Mouse (Mus musculus): ENCODE measurements at regions not wholly inside any gene's neighbourhood (a gene's known extent, or its start where the extent isn't known, plus 50 kb on each side); places are given as distances from the start of the nearest gene placed in this dataset.

DNA sequence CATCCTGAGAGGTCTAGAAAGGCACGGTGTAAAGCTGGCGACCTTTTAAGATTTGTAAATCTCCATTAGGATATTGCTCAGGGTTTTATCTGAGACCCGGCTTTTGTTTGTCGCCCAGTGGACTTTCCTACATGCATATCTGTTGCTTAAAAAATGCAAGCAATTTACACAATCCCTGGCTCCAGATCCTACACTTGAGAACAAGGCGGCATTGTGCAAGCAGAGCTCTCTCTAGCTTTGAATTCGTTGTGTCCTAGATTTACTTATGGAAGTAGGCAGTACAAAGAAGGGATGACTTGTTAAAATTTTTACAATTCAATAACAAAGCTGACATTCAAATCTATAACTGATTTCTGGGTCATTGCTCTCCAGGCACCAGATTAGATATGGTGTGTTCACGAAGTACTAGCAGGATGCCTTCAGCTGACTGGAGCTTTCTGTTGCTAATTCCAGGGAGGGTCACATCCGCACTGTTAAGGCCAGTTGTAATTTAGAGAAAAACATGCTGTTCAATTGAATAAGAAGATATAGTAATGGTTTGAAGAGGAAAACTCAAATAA, 62.2 kb upstream of the Teddm2 start:
- no peak for DNase-seq

- DNase-seq: no peak
Observed at GRCm38 (mm10) chr1:153963744-153964342, 63.8 kb upstream of the Teddm2 start.

DNA sequence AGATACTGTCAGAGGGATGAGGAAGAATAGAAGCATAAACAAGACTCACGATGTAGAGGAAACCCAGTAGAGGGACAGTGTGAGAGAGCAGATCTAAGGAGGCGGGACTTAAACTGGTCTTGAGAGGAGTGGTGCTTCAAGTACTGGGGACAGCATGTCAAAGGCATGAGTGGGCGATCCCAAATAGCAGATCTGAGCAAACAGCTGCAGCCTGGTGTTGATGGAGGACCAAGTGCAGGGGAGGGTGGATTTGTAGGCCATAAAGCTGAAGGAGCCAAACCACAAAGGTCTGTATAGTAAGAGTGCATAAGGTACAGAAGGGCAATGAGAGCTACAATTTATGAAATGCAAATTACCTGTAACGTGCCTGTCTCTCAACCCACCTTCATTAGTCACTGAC, 69.4 kb upstream of the Teddm2 start:
- DNase-seq: no peak

- no peak for DNase-seq
Observed at GRCm38 (mm10) chr1:153974300-153974699, 74.3 kb upstream of the Teddm2 start.

DNA sequence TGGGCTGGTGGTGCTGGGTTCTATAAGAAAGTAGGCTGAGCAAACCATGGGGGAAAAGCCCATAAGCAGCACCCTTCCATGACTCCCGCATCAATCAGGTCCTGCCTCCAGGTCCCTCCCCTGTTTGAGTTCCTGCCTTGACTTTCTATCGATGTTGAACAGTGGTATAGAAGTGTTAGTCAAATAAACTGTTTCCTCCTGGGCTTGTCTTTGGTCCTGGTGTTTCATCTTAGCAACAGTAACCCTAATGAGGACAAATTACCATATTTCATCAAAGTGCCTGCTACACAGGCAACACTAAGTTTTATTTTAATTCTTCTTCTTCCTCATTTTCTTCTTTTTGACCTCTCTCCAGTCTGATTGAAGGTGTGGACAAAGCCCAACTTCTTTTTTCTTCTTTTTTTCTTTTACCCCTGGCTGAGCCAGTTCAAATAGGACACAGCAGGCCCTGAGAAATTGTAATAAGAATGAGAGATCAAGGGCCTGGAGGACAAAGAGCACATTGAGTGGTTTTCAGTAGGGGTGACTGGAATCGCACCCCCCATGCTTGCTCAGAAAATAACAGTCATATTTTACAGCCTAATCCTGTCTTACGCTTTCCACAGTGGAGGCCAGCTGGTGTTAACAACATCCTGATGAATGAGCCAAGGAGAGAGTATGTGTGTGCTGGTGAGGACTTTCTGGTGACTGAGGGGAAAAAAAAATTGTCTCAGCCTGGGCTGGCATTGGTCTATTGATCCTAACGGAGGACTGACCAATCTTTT, 78.1 kb upstream of the Teddm2 start:
- no peak for DNase-seq

DNA sequence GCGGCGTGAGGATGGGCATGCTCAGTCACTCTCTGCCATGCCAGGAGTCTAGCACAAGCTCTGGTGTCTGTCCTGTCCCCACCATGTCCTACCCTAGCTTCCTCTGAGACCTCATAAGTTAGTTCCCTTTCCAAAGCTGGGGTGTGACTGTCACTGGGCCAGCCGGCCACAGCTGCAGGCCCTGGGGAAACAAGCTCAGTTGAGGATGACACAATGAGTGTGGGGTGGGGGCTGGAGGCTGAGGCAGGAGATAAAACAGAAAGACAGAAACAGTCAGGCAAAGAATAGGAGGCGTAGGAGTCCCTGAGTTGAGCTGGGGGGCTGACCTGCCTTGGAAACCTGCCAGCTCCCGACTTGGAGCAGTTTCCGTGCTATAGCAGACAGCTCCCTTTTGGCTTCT, 80.9 kb upstream of the Teddm2 start:
- no peak for DNase-seq

GRCm38 (mm10) chr1:153985595-153985994, 85.6 kb upstream of the Teddm2 start:
- DNase-seq: no peak

DNA sequence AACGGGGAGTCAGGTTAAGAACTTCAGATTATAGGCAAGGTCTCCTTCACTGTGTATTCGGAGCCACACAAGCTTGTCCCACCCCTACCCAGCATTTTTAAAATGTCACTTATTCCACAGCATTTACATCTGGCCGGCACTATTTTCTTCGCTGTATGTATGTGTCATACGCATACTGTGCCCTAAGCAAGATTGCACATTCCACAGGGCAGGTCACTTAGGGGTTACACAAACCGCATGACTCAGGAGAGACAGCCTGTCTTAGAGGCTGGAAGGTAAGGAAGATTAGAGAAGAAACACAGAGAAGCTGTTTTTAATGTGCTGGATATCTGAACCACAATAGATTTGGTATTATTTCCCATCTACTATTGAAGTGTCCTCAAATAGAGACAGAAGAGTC, 86.6 kb upstream of the Teddm2 start:
- no peak for DNase-seq

DNA sequence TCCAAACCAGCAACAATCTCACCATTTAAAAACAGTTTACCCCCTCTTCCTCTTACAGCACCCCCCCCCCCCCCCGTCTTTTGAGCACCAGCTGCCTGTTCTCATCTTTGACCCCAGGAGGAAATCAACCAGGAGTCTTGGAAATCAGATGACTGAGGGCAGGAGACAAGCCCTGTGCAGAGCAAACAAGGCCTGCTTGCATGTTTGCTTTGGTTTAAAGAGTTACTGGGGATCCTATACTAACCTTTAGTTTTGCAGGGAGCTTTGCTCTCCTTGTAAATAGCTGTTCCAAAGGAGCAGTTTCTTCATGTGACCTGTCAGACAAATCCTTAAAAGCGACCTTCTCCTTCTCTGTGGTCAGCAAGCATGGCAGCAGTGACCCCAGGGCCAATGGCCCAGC, 88.3 kb upstream of the Teddm2 start:
- DNase-seq: no peak

GRCm38 (mm10) chr1:153990651-153991435, 90.8 kb upstream of the Teddm2 start:
- no peak for DNase-seq

DNA sequence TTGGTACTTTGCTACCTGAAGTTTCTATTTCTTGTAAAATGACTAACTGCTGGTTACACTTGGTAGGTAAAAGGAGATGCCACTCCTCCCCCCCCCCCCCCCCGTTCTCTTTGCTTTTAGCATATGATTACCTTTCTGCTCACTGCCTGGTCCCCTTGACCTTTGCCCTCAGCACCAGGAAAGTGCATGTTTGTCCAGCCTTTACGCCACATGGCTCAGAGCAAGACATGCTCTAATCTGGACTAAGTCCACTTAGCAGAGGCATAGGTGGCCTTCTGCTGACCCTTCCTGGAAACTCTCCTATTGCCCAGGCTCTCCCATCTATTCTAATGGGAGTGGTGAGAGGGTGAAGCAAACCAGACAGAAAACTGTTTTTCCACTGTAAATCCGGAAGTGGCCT, 92.4 kb upstream of the Teddm2 start:
- DNase-seq: no peak

DNA sequence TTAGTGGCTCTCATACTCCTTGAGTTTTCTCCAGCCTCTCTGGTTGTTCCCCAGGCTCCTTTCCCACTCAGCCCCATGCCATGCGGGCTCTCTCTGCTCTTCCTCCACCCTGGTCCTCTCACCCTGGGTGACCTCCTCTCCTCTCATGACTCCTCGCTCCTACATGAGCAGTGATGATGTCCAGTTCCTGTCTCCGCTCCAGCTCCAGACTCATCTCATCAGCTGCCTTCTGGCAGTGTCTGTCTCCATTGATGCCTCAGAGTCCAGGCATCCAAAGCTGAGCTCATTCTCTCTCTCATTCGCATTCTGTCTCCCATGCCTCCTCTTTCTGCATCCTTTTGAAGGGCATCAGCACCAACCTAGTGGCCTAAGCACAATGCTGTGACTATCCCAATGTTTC, 94.8 kb upstream of the Teddm2 start:
- DNase-seq: no peak

DNA sequence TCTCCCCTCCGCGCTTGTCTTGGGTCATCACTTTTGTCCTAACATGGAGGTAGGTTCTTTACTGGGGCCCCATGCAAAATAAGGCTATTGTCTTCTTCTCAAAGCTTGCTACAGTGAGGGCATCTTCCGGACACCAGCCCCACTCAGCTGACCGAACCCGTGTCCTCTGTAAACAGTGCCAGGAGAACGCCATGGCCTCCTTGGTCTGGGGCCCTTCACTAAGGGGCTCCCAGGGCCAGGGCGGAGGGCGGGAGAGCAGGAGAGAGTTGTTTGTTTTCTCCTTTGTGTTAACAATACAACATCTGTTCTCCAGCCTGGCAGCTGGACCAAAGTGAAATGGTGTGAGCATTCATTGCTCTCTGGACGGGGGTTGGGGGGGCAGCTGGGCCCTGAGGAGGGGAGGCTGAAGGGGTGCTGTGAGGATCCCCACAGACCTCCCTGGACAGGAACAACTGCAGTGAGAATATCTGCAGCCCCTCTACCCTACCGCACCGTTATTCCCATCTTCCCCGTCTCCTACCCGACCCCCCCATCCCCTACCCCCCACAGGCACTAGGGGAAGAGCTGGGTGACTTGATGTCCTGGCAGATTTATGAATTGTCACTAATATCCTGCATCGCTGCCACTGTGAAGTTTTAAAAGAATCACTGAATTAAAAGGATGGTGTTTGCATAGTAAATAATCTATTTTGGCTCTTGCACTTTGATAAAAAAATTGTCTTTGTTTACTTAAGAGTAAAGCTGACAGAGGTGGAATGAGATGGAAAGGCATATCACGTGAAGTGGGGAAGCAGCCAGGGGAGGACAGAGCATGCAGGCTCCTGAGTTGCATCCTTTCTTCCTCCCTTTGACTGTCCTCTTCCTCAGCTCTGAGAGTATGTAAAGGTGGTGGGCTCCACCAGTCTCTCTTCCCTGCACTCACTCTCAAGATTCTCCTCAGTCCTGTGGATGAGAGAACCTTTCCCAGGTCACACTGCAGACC, 97.5 kb upstream of the Teddm2 start:
- no peak for DNase-seq

- no peak for DNase-seq
Observed at GRCm38 (mm10) chr1:153999776-154000175, 99.7 kb upstream of the Teddm2 start.

GRCm38 (mm10) chr1:154003669-154004068, 103.6 kb upstream of the Teddm2 start:
- no peak for DNase-seq

DNA sequence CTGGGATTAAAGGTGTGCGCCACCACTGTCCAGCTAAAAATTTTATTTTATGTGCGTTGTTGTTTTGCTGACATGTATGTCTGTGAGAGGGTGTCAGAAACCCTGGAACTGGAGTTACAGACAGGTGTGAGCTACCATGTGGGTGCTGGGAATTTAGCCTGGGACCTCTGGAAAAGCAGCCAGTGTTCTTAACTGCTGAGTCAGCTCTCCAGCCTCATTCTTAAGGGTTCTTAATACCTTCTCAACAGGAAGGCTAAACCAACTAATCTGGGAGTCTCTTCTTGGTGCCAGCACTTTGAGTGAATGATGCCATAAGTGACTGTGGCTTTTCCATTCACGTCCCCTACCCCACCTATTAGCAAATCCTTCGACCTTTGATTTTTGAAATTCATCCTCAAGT, 104.6 kb upstream of the Teddm2 start:
- no peak for DNase-seq

GRCm38 (mm10) chr1:154006055-154006454, 106.0 kb upstream of the Teddm2 start:
- DNase-seq: no peak

DNA sequence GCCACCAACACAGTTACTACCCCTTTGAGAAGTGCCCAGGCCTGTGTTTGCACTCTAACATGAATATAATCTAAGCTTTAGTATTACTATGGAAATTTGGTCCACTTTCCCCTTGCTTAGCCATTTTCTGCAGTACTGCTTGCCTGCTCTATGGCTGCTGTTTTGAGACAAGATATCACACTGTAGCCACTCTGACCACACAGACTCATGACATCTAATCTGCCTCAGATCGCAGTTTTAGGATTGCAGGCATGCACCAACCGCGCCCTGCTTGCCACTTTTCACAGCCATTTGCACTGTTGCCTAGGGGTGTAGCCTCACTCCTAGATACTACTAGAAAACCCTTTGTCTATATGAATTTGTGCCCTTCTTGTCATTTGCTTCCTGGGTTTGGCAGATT, 107.4 kb upstream of the Teddm2 start:
- DNase-seq: no peak

GRCm38 (mm10) chr1:154008593-154009310, 108.7 kb upstream of the Teddm2 start:
- DNase-seq: no peak

- no peak for DNase-seq
Observed at GRCm38 (mm10) chr1:154010681-154011080, 110.7 kb upstream of the Teddm2 start.

DNA sequence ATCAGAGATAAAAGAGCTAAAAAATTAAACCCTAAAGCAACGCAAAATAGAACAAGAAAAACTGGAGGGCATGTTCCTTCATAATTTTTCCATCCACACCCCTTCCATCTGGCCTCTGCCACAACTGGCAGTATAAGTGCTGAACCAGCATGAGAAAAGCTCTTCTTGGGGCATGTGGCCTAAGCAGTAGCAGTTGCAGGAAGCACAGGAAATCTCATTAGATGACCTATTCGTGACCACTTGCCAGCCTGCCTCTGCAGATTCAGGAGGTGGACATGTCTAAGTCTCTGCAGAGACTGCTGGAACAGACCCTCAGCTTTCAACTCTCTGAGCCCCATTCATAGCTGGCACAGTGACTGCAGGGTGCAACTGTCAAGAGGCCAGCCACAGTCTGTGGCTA, 116.5 kb upstream of the Teddm2 start:
- DNase-seq: no peak

GRCm38 (mm10) chr1:154018241-154018640, 118.2 kb upstream of the Teddm2 start:
- no peak for DNase-seq
